Mouse (Mus musculus) neural tube, embryonic 12.5 days (tissue): ENCODE measurements around the gene Atg14. TPM values are rescaled to one million over a fixed set of nuclear protein-coding genes. Genes with fewer than 3 reads are reported as not detected.
"Not testable (repeated sequence)": the region's sequence is repeated elsewhere in the genome, so short reads cannot be mapped to it uniquely, and the experiment has no call there.

Experiments
- ATAC-seq: fragments of 200-750 bp; cut with Nextera tagmentation; 2 replicates; pipeline ENCODE4 v1.8.0; 2017; ENCODE audit warnings: low read depth, mild to moderate bottlenecking, moderate TSS enrichment, moderate library complexity; ENCODE audit not compliant: low FRiP score
- H3K27ac ChIP-seq: fragments of 300-500 bp; sonication (generic); 2 replicates; pipeline ENCODE4 v1.5.1; 2016
- H3K27me3 ChIP-seq: fragments of 300-500 bp; sonication (generic); replicated peaks from 2 replicates; pipeline ENCODE4 v1.6.1; 2016; ENCODE audit warnings: mild to moderate bottlenecking
- H3K36me3 ChIP-seq: fragments of 300-500 bp; sonication (generic); 2 replicates; pipeline ENCODE4 v1.6.1; 2016; ENCODE audit warnings: mild to moderate bottlenecking
- H3K4me1 ChIP-seq: fragments of 300-500 bp; sonication (generic); 2 replicates; pipeline ENCODE4 v1.6.1; 2016
- H3K4me2 ChIP-seq: fragments of 300-500 bp; sonication (generic); replicated peaks from 2 replicates; pipeline ENCODE4 v1.6.1; 2016; ENCODE audit warnings: mild to moderate bottlenecking
- H3K4me3 ChIP-seq: fragments of 300-500 bp; sonication (generic); 2 replicates; pipeline ENCODE4 v1.5.1; 2016
- H3K9ac ChIP-seq: fragments of 300-500 bp; sonication (generic); 2 replicates; pipeline ENCODE4 v1.6.1; 2016; ENCODE audit warnings: mild to moderate bottlenecking
- H3K9me3 ChIP-seq: fragments of 300-500 bp; sonication (generic); 2 replicates; pipeline ENCODE4 v1.6.1; 2016; ENCODE audit warnings: mild to moderate bottlenecking
- WGBS: fragments of 180-500 bp; shearing (Covaris S2); methylation state at CpG from one replicate; pipeline ENCODE4 v1.1.7; 2016; 5-methylcytosine and 5-hydroxymethylcytosine counted together
- polyA plus RNA-seq: library from polyadenylated mRNA; unstranded; fragments of >200 nt; fragmentation: Nextera tagmentation; extraction: Ambion mirVana; gene quantifications from 2 replicates; pipeline ENCODE4 v1.2.1, GENCODE M21; 2016

Gene Atg14
- 20.2 and 20.3 TPM in 2 replicates for polyA plus RNA-seq

DNA sequence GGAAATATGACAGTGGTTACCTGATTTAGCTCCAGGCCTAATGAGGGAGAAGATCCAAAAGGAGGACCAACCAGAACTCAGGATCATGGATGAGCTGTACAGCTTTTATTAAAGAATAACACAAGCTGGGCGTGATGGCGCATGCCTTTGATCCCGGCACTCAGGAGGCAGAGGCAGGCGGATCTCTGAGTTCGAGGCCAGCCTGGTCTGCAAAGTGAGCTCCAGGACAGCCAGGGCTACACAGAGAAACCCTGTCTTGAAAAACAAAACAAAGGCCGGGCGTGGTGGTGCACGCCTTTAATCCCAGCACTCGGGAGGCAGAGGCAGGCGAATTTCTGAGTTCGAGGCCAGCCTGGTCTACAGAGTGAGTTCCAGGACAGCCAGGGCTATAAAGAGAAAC lies at the start of gene Atg14:
Gene Atg14 (minus strand): TSS at position 101 of the 400 bp plus-strand sequence.
- WGBS: 96% methylated on average over 11 of the region's 11 CpGs
- H3K9ac ChIP-seq, H3K27me3 ChIP-seq, ATAC-seq, H3K4me1 ChIP-seq, H3K9me3 ChIP-seq, H3K27ac ChIP-seq, H3K4me2 ChIP-seq, H3K4me3 ChIP-seq, H3K36me3 ChIP-seq: not testable (repeated sequence)

DNA sequence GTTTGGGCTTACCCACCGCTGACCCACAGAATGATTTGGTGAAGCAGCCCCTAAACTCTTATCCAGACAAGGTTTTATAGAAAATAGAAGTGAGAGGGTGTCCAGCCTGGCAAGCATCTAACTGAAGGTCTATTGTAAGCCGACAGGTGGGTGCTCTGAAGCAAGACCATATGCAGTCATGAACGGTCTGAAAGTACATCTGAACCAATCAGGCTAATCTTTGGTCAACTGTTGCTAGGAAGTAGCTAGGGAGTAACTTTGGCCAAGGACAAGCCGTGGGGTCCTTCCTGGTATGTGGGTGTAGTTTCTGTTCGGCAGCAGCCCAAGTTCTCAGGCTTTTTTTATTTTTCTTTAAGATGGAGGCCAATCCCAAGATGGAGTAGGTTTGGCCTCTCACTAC lies 48.4 kb upstream of the Atg14 start:
- H3K4me3 ChIP-seq: no peak overlapping the region
- ATAC-seq: no peak
- 89% methylated on average over 5 of the region's 5 CpGs for WGBS
- no peaks in the 10 kb centered on the region for H3K4me1 ChIP-seq
- no peak overlapping the region for H3K4me2 ChIP-seq
- no peaks in the 10 kb centered on the region for H3K9me3 ChIP-seq
- no peaks in the 10 kb centered on the region for H3K27me3 ChIP-seq
- no peak overlapping the region for H3K27ac ChIP-seq
- no peak overlapping the region for H3K9ac ChIP-seq
- H3K36me3 ChIP-seq: no peaks in the 10 kb centered on the region

DNA sequence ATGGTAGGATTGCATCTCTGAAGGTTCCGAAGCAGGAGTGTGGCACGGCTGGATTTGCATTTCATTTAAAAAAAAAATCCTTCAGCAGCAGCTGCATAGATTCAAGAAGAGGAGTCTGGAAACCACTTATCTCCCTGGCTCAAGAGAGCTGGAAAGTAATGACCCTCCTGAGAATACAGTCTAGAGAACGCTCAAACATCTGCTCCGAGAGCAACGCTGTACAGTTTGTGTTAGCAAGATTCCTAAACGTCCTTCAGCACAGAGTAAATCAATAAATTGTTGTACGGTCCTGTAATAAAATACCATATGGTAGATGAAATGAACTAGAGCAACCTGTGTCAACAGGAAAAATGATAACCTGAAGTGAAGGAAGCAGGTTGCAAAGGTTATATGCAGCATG lies 42.8 kb upstream of the Atg14 start:
- Histone ChIP-seq H3K27me3 (no peaks in the 10 kb centered on the region), H3K27ac (no peak overlapping the region), H3K4me1 (no peaks in the 10 kb centered on the region)

GRCm38 (mm10) chr14:47597942-47598388 lies 27.5 kb upstream of the Atg14 start:
- Histone ChIP-seq H3K4me3 (no peak overlapping the region), H3K9me3 (no peaks in the 10 kb centered on the region), H3K4me1 (peaks cover 4% of the 10 kb centered on the region; the same call in 1 of the 2 replicates), H3K36me3 (no peaks in the 10 kb centered on the region), H3K9ac (no peak overlapping the region), H3K27me3 (no peaks in the 10 kb centered on the region), H3K4me2 (peak overlapping the region; percentile 39), H3K27ac (no peak overlapping the region)
- ATAC-seq: 0 out of 2 replicates have a peak, but pooled peaks have one; percentile 53
- WGBS: 37% methylated on average over 11 of the region's 11 CpGs

More for the DNA sequence above, 42.8 kb upstream of the Atg14 start:
- H3K9me3 ChIP-seq: no peaks in the 10 kb centered on the region
- H3K9ac ChIP-seq: no peak overlapping the region
- no peak overlapping the region for H3K4me3 ChIP-seq
- H3K4me2 ChIP-seq: no peak overlapping the region
- no peaks in the 10 kb centered on the region for H3K36me3 ChIP-seq
- 66% methylated on average over 7 of the region's 7 CpGs for WGBS
- no peak for ATAC-seq

- Histone ChIP-seq H3K27ac (no peak overlapping the region), H3K9ac (no peak overlapping the region), H3K4me2 (no peak overlapping the region), H3K36me3 (no peaks in the 10 kb centered on the region), H3K27me3 (no peaks in the 10 kb centered on the region), H3K4me3 (no peak overlapping the region), H3K4me1 (peaks cover 4% of the 10 kb centered on the region; the same call in 1 of the 2 replicates), H3K9me3 (no peaks in the 10 kb centered on the region)
- whole genome bisulfite sequencing: 61% methylated on average over 7 of the region's 7 CpGs
- ATAC-seq: no peak
Observed at GRCm38 (mm10) chr14:47594426-47595103, 24.1 kb upstream of the Atg14 start.

GRCm38 (mm10) chr14:47590391-47590975 lies 20.0 kb upstream of the Atg14 start:
- Histone ChIP-seq H3K27me3 (no peaks in the 10 kb centered on the region), H3K4me3 (no peak overlapping the region), H3K36me3 (no peaks in the 10 kb centered on the region), H3K9me3 (no peaks in the 10 kb centered on the region), H3K9ac (no peak overlapping the region), H3K4me2 (no peak overlapping the region), H3K27ac (no peak overlapping the region), H3K4me1 (no peaks in the 10 kb centered on the region)
- no peak for ATAC-seq
- 81% methylated on average over 10 of the region's 10 CpGs for WGBS

DNA sequence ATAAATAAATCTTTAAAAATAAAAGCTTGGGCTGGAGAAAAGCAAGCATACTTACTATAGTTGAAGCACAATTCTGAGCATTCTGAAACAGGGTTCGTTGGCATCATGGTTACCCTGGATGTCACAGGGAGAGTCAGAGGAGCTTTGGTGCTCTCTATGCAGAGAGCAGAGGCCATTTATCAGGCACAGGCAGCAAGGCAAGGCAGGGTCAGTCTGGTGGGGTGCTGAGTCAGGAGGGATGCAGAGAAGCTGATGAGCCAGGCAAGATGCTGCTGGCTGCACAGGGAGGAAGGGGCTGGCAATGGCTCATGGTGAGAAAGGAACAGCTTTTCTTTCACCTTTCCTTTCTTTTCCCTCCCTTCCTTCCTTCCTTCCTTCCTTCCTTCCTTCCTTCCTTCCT lies 19.0 kb upstream of the Atg14 start:
- no peak overlapping the region for H3K27ac ChIP-seq
- no peaks in the 10 kb centered on the region for H3K27me3 ChIP-seq
- H3K9me3 ChIP-seq: no peaks in the 10 kb centered on the region
- H3K4me1 ChIP-seq: no peaks in the 10 kb centered on the region
- no peaks in the 10 kb centered on the region for H3K36me3 ChIP-seq
- no peak for ATAC-seq
- 83% methylated on average over 1 of the region's 1 CpGs for WGBS
- no peak overlapping the region for H3K4me3 ChIP-seq
- H3K4me2 ChIP-seq: no peak overlapping the region
- H3K9ac ChIP-seq: no peak overlapping the region

DNA sequence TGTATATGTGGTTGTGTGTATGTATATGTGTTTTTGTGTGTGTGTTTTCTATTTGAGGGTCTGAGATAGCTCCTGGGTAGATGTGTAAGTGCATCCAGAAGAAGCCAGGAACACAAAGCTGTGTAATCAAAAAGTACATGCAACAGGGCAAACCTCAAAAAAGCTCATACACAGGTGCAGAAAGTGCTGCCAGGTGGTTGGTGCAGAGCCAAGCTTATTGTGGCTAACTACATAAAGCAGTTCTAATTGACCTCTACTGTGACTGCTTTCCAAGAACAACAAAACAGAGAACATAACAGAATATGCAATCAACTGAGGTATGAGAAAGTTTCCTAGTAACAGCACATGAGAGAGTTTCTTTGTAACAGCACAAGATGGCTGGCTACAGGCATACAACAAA lies 13.9 kb upstream of the Atg14 start:
- Histone ChIP-seq H3K4me3 (no peak overlapping the region), H3K9ac (no peak overlapping the region), H3K27me3 (no peaks in the 10 kb centered on the region), H3K27ac (no peak overlapping the region), H3K9me3 (no peaks in the 10 kb centered on the region), H3K4me1 (no peaks in the 10 kb centered on the region), H3K36me3 (no peaks in the 10 kb centered on the region), H3K4me2 (no peak overlapping the region)
- no peak for ATAC-seq

DNA sequence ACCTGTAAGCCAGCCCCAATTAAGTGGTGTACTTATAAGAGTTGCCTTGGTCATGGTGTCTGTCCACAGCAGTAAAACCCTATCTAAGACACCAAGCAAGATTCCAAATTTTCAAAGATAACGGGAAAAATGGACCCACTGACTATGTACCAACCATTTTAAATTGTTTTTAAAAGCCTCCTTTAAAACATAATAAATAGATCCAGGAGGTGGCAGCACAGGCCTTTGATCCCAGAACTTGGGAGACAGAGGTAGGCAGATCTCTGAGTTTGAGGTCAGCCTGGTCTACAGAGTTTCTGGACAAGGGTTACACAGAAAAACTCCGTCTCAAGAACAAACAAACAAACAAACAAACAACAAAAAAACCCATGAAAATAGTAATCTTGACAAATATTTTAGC lies 11.2 kb upstream of the Atg14 start:
- Histone ChIP-seq H3K4me3 (no peak overlapping the region), H3K36me3 (no peaks in the 10 kb centered on the region), H3K9ac (no peak overlapping the region), H3K27ac (no peak overlapping the region), H3K9me3 (no peaks in the 10 kb centered on the region), H3K4me2 (no peak overlapping the region), H3K4me1 (no peaks in the 10 kb centered on the region), H3K27me3 (no peaks in the 10 kb centered on the region)
- 72% methylated on average over 2 of the region's 2 CpGs for WGBS
- ATAC-seq: no peak

GRCm38 (mm10) chr14:47581280-47581679 lies 10.8 kb upstream of the Atg14 start:
- Histone ChIP-seq H3K4me3 (no peak overlapping the region), H3K9ac (no peak overlapping the region), H3K36me3 (no peaks in the 10 kb centered on the region), H3K27me3 (no peaks in the 10 kb centered on the region), H3K4me1 (no peaks in the 10 kb centered on the region), H3K27ac (no peak overlapping the region), H3K9me3 (no peaks in the 10 kb centered on the region), H3K4me2 (no peak overlapping the region)
- WGBS: 50% methylated on average over 1 of the region's 1 CpGs
- ATAC-seq: no peak

DNA sequence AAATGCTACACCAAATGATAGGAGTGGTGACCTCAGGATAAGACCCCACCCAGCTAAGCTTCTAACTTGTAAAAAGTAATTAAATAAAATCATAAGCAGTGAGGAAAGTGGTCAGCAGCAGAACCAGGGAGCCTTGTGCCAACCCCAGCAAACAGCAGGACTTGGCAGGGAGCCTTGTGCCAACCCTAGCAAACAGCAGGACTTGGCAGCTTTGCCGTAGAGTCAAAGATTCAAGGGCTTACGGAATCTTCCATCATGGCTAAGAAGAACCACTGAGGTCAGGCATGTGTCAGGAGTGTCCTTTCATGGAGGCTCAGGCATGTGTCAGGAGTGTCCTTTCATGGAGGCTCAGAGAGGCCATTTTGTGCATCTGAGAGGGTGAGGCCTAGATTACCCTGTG lies 7.6 kb upstream of the Atg14 start:
- no peaks in the 10 kb centered on the region for H3K9me3 ChIP-seq
- H3K9ac ChIP-seq: no peak overlapping the region
- H3K27me3 ChIP-seq: no peaks in the 10 kb centered on the region
- H3K4me1 ChIP-seq: no peaks in the 10 kb centered on the region
- H3K27ac ChIP-seq: no peak overlapping the region
- H3K4me2 ChIP-seq: no peak overlapping the region
- ATAC-seq: no peak
- WGBS: 90% methylated on average over 2 of the region's 2 CpGs
- no peaks in the 10 kb centered on the region for H3K36me3 ChIP-seq
- no peak overlapping the region for H3K4me3 ChIP-seq

DNA sequence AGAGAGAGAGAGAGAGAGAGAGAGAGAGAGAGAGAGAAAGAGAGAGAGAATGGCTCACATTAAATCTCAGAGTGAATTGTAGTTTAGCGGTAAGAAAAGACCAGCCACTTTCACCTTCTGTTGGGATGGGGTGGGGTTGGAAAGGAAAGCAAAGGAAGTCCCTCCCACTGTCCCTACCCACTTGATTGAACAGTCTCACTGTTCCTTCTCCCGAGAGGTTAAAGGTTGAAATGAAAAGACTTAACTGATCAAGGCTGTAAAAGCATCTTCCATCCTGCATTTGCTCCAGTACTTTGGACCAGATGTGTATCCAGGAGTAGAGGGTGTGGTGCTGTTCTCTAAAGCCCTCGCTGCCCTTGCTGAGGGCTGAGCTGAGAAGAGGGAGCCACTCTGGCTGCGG lies 6.2 kb upstream of the Atg14 start:
- no peaks in the 10 kb centered on the region for H3K27me3 ChIP-seq
- WGBS: 68% methylated on average over 4 of the region's 4 CpGs
- ATAC-seq: no peak
- H3K9me3 ChIP-seq: no peaks in the 10 kb centered on the region
- no peak overlapping the region for H3K4me3 ChIP-seq
- no peak overlapping the region for H3K27ac ChIP-seq
- no peak overlapping the region for H3K4me2 ChIP-seq
- H3K36me3 ChIP-seq: no peaks in the 10 kb centered on the region
- no peaks in the 10 kb centered on the region for H3K4me1 ChIP-seq
- no peak overlapping the region for H3K9ac ChIP-seq

DNA sequence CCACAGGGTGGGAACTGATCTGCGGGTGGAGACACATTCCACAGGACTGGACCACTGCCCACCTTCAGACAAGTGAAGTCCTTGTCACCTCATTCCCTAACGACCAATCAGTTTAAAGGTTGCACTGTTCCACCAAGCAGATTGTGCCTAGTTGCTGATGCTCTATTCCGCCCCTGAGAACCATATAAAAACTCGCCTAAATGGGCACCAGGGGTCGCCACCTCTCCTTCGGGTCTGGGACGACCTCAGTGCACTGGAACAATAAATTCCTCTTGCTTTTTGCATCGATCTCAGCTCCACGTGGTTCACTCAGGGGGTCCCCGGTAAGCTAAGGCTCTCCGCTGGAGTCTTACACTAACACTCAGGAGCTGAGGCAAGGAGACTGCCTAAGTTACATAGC lies 4.3 kb upstream of the Atg14 start:
- H3K27ac ChIP-seq: no peak overlapping the region
- no peak overlapping the region for H3K9ac ChIP-seq
- no peak for ATAC-seq
- H3K4me2 ChIP-seq: no peak overlapping the region
- H3K27me3 ChIP-seq: no peaks in the 10 kb centered on the region
- H3K4me3 ChIP-seq: no peak overlapping the region
- 69% methylated on average over 11 of the region's 11 CpGs for WGBS
- no peaks in the 10 kb centered on the region for H3K36me3 ChIP-seq
- H3K4me1 ChIP-seq: no peaks in the 10 kb centered on the region
- H3K9me3 ChIP-seq: no peaks in the 10 kb centered on the region
